Mouse (Mus musculus) heart, embryonic 12.5 days (tissue): ENCODE results near the gene Peli1. TPM values are rescaled to one million over a fixed set of nuclear protein-coding genes. Genes with fewer than 3 reads are reported as not detected.
"Not testable (repeated sequence)": the region's sequence is repeated elsewhere in the genome, so short reads cannot be mapped to it uniquely, and the experiment has no call there.

Experiments
- ATAC-seq: fragments of 200-750 bp; cut with Nextera tagmentation; 2 replicates; pipeline ENCODE4 v1.8.0; 2017; ENCODE audit warnings: moderate TSS enrichment, moderate library complexity; ENCODE audit not compliant: insufficient number of reproducible peaks, low FRiP score
- H3K27ac ChIP-seq: fragments of 300-500 bp; sonication (generic); 2 replicates; pipeline ENCODE4 v1.5.1; 2016; ENCODE audit warnings: mild to moderate bottlenecking, moderate library complexity; ENCODE audit not compliant: poor library complexity, severe bottlenecking
- H3K27me3 ChIP-seq: fragments of 300-500 bp; sonication (generic); replicated peaks from 2 replicates; pipeline ENCODE4 v1.6.1; 2016; ENCODE audit warnings: mild to moderate bottlenecking, moderate library complexity
- H3K36me3 ChIP-seq: fragments of 300-500 bp; sonication (generic); 2 replicates; pipeline ENCODE4 v1.6.1; 2016; ENCODE audit warnings: mild to moderate bottlenecking, moderate library complexity
- H3K4me1 ChIP-seq: fragments of 300-500 bp; sonication (generic); replicated peaks from 2 replicates; pipeline ENCODE4 v1.6.1; 2016; ENCODE audit warnings: mild to moderate bottlenecking
- H3K4me2 ChIP-seq: fragments of 300-500 bp; sonication (generic); 2 replicates; pipeline ENCODE4 v1.6.1; 2016; ENCODE audit warnings: mild to moderate bottlenecking, moderate library complexity
- H3K4me3 ChIP-seq: fragments of 300-500 bp; sonication (generic); 2 replicates; pipeline ENCODE4 v1.5.1; 2016; ENCODE audit warnings: mild to moderate bottlenecking
- H3K9ac ChIP-seq: fragments of 300-500 bp; sonication (generic); 2 replicates; pipeline ENCODE4 v1.6.1; 2016; ENCODE audit warnings: mild to moderate bottlenecking, moderate library complexity
- H3K9me3 ChIP-seq: fragments of 300-500 bp; sonication (generic); replicated peaks from 2 replicates; pipeline ENCODE4 v1.6.1; 2016; ENCODE audit warnings: mild to moderate bottlenecking, moderate library complexity
- WGBS: fragments of 180-500 bp; shearing (Covaris S2); methylation state at CpG from one replicate; pipeline ENCODE4 v1.1.7; 2016; 5-methylcytosine and 5-hydroxymethylcytosine counted together
- polyA plus RNA-seq: library from polyadenylated mRNA; unstranded; fragments of >200 nt; fragmentation: Nextera tagmentation; extraction: Ambion mirVana; gene quantifications from 2 replicates; pipeline ENCODE4 v1.2.1, GENCODE M21; 2016

Gene Peli1
- polyA plus RNA-seq, 1 experiment from 2014 or later: 31.0 TPM

GRCm38 (mm10) chr11:21172281-21172680 lies 81.2 kb downstream of the Peli1 start:
- Histone ChIP-seq H3K9ac (no peak overlapping the region), H3K36me3 (no peaks in the 10 kb centered on the region), H3K27me3 (no peaks in the 10 kb centered on the region), H3K9me3 (peaks cover 11% of the 10 kb centered on the region), H3K27ac (no peak overlapping the region), H3K4me2 (no peak overlapping the region), H3K4me1 (peaks cover 5% of the 10 kb centered on the region; the same call in 1 of the 2 replicates), H3K4me3 (no peak overlapping the region)
- 86% methylated on average over 3 of the region's 3 CpGs for WGBS
- no peak for ATAC-seq

DNA sequence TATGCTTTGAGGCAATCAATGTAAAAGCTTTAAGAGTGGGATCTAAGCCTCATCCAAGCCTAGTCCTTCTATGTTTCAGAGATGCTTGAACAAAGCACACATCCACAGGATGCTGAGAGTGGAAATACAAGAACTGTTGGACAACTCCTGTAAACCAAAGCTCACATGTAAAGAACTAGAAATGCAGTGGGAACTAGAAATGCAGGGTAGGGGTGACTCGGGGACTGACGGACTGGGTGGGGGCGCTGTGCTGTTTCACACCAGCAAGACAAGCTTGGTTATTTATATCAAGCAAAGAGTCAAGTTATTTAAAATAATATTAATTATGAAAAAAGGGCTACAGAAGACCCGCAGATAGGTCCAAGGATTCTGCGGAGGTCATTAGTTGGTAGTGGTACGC lies 82.8 kb downstream of the Peli1 start:
- no peak for ATAC-seq
- H3K4me1 ChIP-seq: peaks cover 5% of the 10 kb centered on the region; the same call in 1 of the 2 replicates
- 92% methylated on average over 6 of the region's 6 CpGs for WGBS
- no peak overlapping the region for H3K4me2 ChIP-seq
- H3K4me3 ChIP-seq: no peak overlapping the region
- H3K27me3 ChIP-seq: no peaks in the 10 kb centered on the region
- H3K9me3 ChIP-seq: peaks cover 11% of the 10 kb centered on the region
- no peak overlapping the region for H3K27ac ChIP-seq
- H3K36me3 ChIP-seq: no peaks in the 10 kb centered on the region
- no peak overlapping the region for H3K9ac ChIP-seq

- H3K9ac ChIP-seq: no peak overlapping the region
- peak; percentile 45; the same call in 1 of the 2 replicates for ATAC-seq
- H3K27me3 ChIP-seq: no peaks in the 10 kb centered on the region
- no peaks in the 10 kb centered on the region for H3K36me3 ChIP-seq
- peaks cover 8% of the 10 kb centered on the region for H3K9me3 ChIP-seq
- no peak overlapping the region for H3K4me2 ChIP-seq
- H3K4me3 ChIP-seq: no peak overlapping the region
- H3K4me1 ChIP-seq: peaks cover 5% of the 10 kb centered on the region; the same call in 1 of the 2 replicates
- WGBS: 40% methylated on average over 5 of the region's 5 CpGs
- H3K27ac ChIP-seq: 0 out of 2 replicates have a peak overlapping the region, but pooled peaks have one; percentile 11
These were observed 83.3 kb downstream of the Peli1 start for GRCm38 (mm10) chr11:21174396-21174795.

GRCm38 (mm10) chr11:21175063-21175462 lies 84.0 kb downstream of the Peli1 start:
- H3K9ac ChIP-seq: no peak overlapping the region
- no peaks in the 10 kb centered on the region for H3K36me3 ChIP-seq
- peaks cover 5% of the 10 kb centered on the region; the same call in 1 of the 2 replicates for H3K4me1 ChIP-seq
- H3K4me3 ChIP-seq: no peak overlapping the region
- no peak overlapping the region for H3K4me2 ChIP-seq
- peaks cover 2% of the 10 kb centered on the region for H3K9me3 ChIP-seq
- WGBS: 61% methylated on average over 7 of the region's 7 CpGs
- no peak for ATAC-seq
- H3K27ac ChIP-seq: no peak overlapping the region
- no peaks in the 10 kb centered on the region for H3K27me3 ChIP-seq

GRCm38 (mm10) chr11:21176491-21176890 lies 85.4 kb downstream of the Peli1 start:
- no peak for ATAC-seq
- Histone ChIP-seq H3K36me3 (no peaks in the 10 kb centered on the region), H3K27me3 (no peaks in the 10 kb centered on the region), H3K27ac (no peak overlapping the region), H3K9me3 (no peaks in the 10 kb centered on the region), H3K4me2 (no peak overlapping the region), H3K9ac (no peak overlapping the region), H3K4me1 (peaks cover 5% of the 10 kb centered on the region; the same call in 1 of the 2 replicates), H3K4me3 (no peak overlapping the region)

- Histone ChIP-seq H3K4me2 (no peak overlapping the region), H3K36me3 (no peaks in the 10 kb centered on the region), H3K9ac (no peak overlapping the region), H3K9me3 (no peaks in the 10 kb centered on the region), H3K4me1 (peaks cover 5% of the 10 kb centered on the region; the same call in 1 of the 2 replicates), H3K27ac (no peak overlapping the region), H3K27me3 (no peaks in the 10 kb centered on the region), H3K4me3 (no peak overlapping the region)
- WGBS: 47% methylated on average over 4 of the region's 4 CpGs
- ATAC-seq: no peak
These were observed 87.3 kb downstream of the Peli1 start for GRCm38 (mm10) chr11:21178343-21178742.

- H3K4me3 ChIP-seq: no peak overlapping the region
- H3K27me3 ChIP-seq: no peaks in the 10 kb centered on the region
- no peak overlapping the region for H3K9ac ChIP-seq
- 73% methylated on average over 8 of the region's 8 CpGs for WGBS
- H3K27ac ChIP-seq: no peak overlapping the region
- ATAC-seq: no peak
- H3K36me3 ChIP-seq: no peaks in the 10 kb centered on the region
- no peaks in the 10 kb centered on the region for H3K9me3 ChIP-seq
- H3K4me1 ChIP-seq: peaks cover 5% of the 10 kb centered on the region; the same call in 1 of the 2 replicates
- no peak overlapping the region for H3K4me2 ChIP-seq
These were observed 88.0 kb downstream of the Peli1 start for GRCm38 (mm10) chr11:21178998-21179645.

DNA sequence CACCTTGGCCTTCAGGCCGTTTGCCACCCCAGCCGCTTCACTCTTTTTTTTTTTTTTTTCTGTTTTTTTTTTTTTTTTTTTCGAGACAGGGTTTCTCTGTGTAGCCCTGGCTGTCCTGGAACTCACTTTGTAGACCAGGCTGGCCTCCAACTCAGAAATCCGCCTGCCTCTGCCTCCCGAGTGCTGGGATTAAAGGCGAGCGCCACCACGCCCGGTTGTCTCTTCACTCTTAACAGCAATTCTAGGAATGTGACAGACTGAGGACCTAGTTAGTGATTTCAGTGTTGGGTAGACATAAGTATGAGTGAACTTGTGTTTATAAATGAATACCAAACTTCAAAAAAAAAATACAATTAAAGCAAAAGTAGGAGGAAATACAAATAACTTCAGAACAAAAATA lies 88.8 kb downstream of the Peli1 start:
- H3K4me2 ChIP-seq, H3K9ac ChIP-seq, H3K36me3 ChIP-seq, H3K27ac ChIP-seq, H3K9me3 ChIP-seq, H3K4me3 ChIP-seq, H3K4me1 ChIP-seq, ATAC-seq, H3K27me3 ChIP-seq: not testable (repeated sequence)
- 84% methylated on average over 9 of the region's 9 CpGs for WGBS

- Histone ChIP-seq H3K36me3 (no peaks in the 10 kb centered on the region), H3K27me3 (no peaks in the 10 kb centered on the region), H3K27ac (no peak overlapping the region), H3K9ac (no peak overlapping the region), H3K4me2 (no peak overlapping the region), H3K9me3 (no peaks in the 10 kb centered on the region), H3K4me3 (no peak overlapping the region), H3K4me1 (no peaks in the 10 kb centered on the region)
- ATAC-seq: no peak
- 61% methylated on average over 1 of the region's 1 CpGs for WGBS
These were observed 89.6 kb downstream of the Peli1 start for GRCm38 (mm10) chr11:21180650-21181049.

DNA sequence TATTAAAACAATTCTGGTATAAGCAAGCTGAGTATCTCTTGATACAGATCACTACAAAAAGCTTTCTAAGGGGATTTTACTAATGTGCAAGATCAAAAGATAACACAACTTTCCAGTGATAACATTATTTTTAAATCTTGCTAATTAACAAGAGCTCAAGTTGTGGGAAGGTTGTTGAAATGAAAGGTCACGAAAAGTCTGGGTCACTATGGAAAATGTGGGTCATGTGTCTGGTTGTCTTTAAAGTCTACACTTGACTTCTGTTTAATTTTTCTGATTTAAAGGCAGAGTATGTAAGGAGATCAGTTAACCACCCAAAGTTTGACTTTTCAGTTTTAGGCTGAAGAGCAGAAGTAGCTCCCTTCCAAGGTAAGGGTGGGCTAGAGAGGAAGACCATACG lies 90.5 kb downstream of the Peli1 start:
- Histone ChIP-seq H3K9ac (no peak overlapping the region), H3K27me3 (no peaks in the 10 kb centered on the region), H3K36me3 (no peaks in the 10 kb centered on the region), H3K4me1 (no peaks in the 10 kb centered on the region), H3K9me3 (no peaks in the 10 kb centered on the region), H3K4me2 (no peak overlapping the region), H3K4me3 (no peak overlapping the region), H3K27ac (no peak overlapping the region)
- no peak for ATAC-seq
- WGBS: 79% methylated on average over 2 of the region's 2 CpGs

- H3K4me2 ChIP-seq: no peak overlapping the region
- no peak overlapping the region for H3K4me3 ChIP-seq
These were observed 91.6 kb downstream of the Peli1 start for GRCm38 (mm10) chr11:21182709-21183108.

GRCm38 (mm10) chr11:21191821-21192220 lies 100.7 kb downstream of the Peli1 start:
- ATAC-seq, H3K27me3 ChIP-seq, H3K4me2 ChIP-seq, H3K4me3 ChIP-seq, H3K27ac ChIP-seq, H3K9ac ChIP-seq, H3K36me3 ChIP-seq, H3K4me1 ChIP-seq: not testable (repeated sequence)
- 77% methylated on average over 8 of the region's 8 CpGs for WGBS
- H3K9me3 ChIP-seq: peaks cover 18% of the 10 kb centered on the region; the same call in 1 of the 2 replicates

More at GRCm38 (mm10) chr11:21182709-21183108, 91.6 kb downstream of the Peli1 start:
- no peak overlapping the region for H3K9ac ChIP-seq
- H3K36me3 ChIP-seq: no peaks in the 10 kb centered on the region
- no peak for ATAC-seq
- no peaks in the 10 kb centered on the region for H3K4me1 ChIP-seq
- no peaks in the 10 kb centered on the region for H3K27me3 ChIP-seq
- 15% methylated on average over 1 of the region's 1 CpGs for WGBS
- H3K9me3 ChIP-seq: no peaks in the 10 kb centered on the region
- no peak overlapping the region for H3K27ac ChIP-seq
